Mouse (Mus musculus) embryonic facial prominence, embryonic 14.5 days (tissue): ENCODE results near the gene Pou2f1. TPM values are rescaled to one million over a fixed set of nuclear protein-coding genes. Genes with fewer than 3 reads are reported as not detected.

Experiments
- ATAC-seq: fragments of 200-750 bp; cut with Nextera tagmentation; 2 replicates; pipeline ENCODE4 v1.8.0; 2017; ENCODE audit warnings: low read depth, moderate number of reproducible peaks, moderate TSS enrichment
- DNase-seq: peaks from one replicate; pipeline ENCODE4 v3.0.0-alpha.2; 2015; ENCODE audit warnings: low spot score
- H3K27ac ChIP-seq: fragments of 300-500 bp; sonication (generic); replicated peaks from 2 replicates; pipeline ENCODE4 v1.5.1; 2014; ENCODE audit warnings: low read depth, mild to moderate bottlenecking, low read length, moderate library complexity
- H3K27me3 ChIP-seq: fragments of 300-500 bp; sonication (generic); replicated peaks from 2 replicates; pipeline ENCODE4 v1.6.1; 2014; ENCODE audit warnings: low read length; ENCODE audit not compliant: control insufficient read depth, insufficient read depth
- H3K36me3 ChIP-seq: fragments of 300-500 bp; sonication (generic); 2 replicates; pipeline ENCODE4 v1.6.1; 2014; ENCODE audit warnings: low read length, mixed read lengths; ENCODE audit not compliant: control insufficient read depth, insufficient read depth
- H3K4me1 ChIP-seq: fragments of 300-500 bp; sonication (generic); 2 replicates; pipeline ENCODE4 v1.6.1; 2014; ENCODE audit warnings: antibody characterized with exemption, low read length; ENCODE audit not compliant: control insufficient read depth, insufficient read depth
- H3K4me2 ChIP-seq: fragments of 300-500 bp; sonication (generic); 2 replicates; pipeline ENCODE4 v1.6.1; 2014; ENCODE audit warnings: low read depth, mild to moderate bottlenecking, low read length, moderate library complexity, mixed read lengths
- H3K4me3 ChIP-seq: fragments of 300-500 bp; sonication (generic); 2 replicates; pipeline ENCODE4 v1.5.1; 2014; ENCODE audit warnings: low read depth, mild to moderate bottlenecking, low read length
- H3K9ac ChIP-seq: fragments of 300-500 bp; sonication (generic); 2 replicates; pipeline ENCODE4 v1.6.1; 2014; ENCODE audit warnings: low read depth, mild to moderate bottlenecking, low read length, moderate library complexity, mixed read lengths
- H3K9me3 ChIP-seq: fragments of 300-500 bp; sonication (generic); 2 replicates; pipeline ENCODE4 v1.6.1; 2016; ENCODE audit warnings: low read length; ENCODE audit not compliant: control insufficient read depth
- WGBS: fragments of 180-500 bp; shearing (Covaris S2); extraction: QIAGEN DNeasy Blood & Tissue Kit; methylation state at CpG from one replicate; pipeline ENCODE4 v1.1.7; 2014; 5-methylcytosine and 5-hydroxymethylcytosine counted together
- polyA plus RNA-seq: library from polyadenylated mRNA; unstranded; fragments of >200 nt; fragmentation: Nextera tagmentation; extraction: Ambion mirVana; gene quantifications from 2 replicates; pipeline ENCODE4 v1.2.1, GENCODE M21; 2014

Gene Pou2f1
- polyA plus RNA-seq, 1 experiment from 2014 or later: 13.6 TPM

DNA sequence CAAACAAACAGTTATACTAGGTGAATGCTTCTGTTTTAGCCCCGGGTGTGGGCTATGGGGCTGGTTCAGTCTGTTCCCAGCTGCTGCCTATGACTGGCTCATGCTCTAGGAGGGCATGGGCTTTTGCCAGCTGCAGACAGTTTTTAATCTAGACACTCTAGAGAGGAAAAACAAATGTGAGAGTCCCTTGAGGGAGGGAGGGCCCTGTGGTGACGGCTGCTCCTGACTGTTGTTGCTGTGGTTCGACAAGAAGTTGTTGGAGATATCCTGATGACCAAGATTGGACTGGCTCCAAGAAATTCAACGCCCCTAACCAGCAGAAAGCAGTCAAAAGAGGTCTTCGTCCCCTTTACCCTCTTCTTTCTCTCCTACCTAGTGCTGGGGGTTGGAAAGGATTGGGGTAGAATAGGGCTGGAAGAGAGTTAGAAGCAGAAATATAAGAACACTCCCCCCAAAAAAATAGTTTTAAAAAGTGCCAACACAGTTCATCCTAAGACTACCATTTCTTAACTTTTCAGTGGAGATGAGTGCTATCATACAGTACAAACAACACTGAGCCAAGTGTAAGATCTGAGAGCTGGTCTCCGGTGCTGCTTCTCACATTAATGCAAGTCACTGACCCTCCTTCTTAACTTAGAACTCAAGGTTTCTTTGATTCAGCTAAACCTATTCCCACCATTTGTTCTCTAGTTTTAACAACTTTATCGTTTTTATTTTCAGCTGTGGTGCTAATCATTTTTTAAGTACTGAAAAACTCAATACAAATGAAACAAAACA is 25.6 kb downstream of the Pou2f1 start:
- ATAC-seq: peak; percentile 86

DNA sequence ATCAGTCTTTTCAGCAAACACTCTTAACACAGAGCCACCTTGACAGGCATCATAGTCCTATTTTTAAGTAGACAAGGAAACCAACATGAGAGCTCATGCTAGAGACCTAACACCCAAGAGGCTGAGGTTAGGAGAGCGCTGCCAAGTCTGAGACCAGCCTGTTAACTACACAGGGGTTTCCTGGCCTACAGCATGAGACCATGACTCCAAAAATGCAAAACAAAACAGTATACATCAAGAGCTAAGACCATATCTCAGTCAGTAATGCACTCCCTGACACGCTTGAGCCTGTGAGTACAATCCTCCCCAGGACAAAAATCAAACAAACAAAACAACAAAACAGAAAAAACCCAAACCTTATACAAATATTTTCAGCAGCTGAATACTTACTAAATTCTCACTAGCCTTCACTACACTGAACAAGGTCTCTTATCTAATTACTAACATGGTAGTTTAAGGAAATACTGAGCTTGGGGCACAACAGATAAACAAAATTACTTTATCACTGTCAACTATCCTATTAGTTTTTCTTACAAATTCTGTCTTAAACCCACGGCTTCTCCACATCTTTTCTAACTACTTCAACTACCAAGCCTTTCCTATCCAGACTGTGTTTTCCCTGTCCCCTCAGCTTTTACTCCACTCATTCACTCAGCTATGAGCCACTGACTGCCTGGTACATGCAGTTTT is 33.3 kb downstream of the Pou2f1 start:
- ATAC-seq: no peak
- no peaks in the 10 kb centered on the region for H3K27me3 ChIP-seq
- WGBS: 94% methylated on average over 3 of the region's 3 CpGs

More for the DNA sequence above, 25.6 kb downstream of the Pou2f1 start:
- no peak overlapping the region for H3K4me3 ChIP-seq
- peaks cover 12% of the 10 kb centered on the region; the same call in 1 of the 2 replicates for H3K4me1 ChIP-seq
- H3K27ac ChIP-seq: no peak overlapping the region; the same call in 1 of the 2 replicates
- DNase-seq: peak; percentile 69
- H3K9ac ChIP-seq: no peak overlapping the region
- no peak overlapping the region for H3K4me2 ChIP-seq
- H3K36me3 ChIP-seq: no peaks in the 10 kb centered on the region
- H3K27me3 ChIP-seq: no peaks in the 10 kb centered on the region
- no peaks in the 10 kb centered on the region for H3K9me3 ChIP-seq
- WGBS: 56% methylated on average over 7 of the region's 7 CpGs

DNA sequence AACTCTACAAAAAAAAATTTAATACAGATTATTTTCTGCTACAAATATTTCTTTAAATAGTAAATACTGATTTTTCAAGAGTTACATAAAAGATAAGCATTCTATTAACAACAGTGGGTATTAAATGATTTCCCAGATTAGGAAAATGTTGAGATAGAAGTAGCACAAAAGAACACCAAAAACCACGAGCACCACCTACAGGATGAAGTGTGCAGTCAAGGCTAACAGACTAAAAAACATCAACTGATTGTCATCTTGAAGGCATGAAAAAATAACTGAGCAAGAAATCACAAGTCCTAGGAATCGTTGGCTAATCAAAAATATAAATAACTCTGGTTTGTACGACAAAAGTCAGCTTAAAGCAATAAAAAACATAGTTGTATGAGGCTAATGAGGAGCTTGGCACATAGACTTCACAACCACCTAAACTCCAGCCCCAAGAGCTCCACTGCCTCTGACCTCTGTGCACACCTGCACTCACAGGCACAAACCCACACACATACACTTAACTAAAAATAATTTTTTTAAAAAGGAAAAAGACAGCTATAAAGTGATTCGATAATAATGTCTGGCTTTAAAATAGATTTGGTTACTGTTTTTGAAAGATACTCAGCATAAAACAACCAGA is 35.3 kb downstream of the Pou2f1 start:
- Histone ChIP-seq H3K9me3 (0 out of 2 replicates have a peak, but pooled peaks cover 3% of the 10 kb centered on the region), H3K4me1 (no peaks in the 10 kb centered on the region), H3K27ac (no peak overlapping the region), H3K4me3 (no peak overlapping the region), H3K4me2 (no peak overlapping the region), H3K27me3 (no peaks in the 10 kb centered on the region), H3K9ac (no peak overlapping the region), H3K36me3 (peaks cover 7% of the 10 kb centered on the region; the same call in 1 of the 2 replicates)
- peak; percentile 62 for DNase-seq
- ATAC-seq: 0 out of 2 replicates have a peak, but pooled peaks have one; percentile 65
- WGBS: 50% methylated on average over 4 of the region's 4 CpGs

More for the DNA sequence above, 33.3 kb downstream of the Pou2f1 start:
- H3K9ac ChIP-seq: no peak overlapping the region
- 0 out of 2 replicates have a peak, but pooled peaks cover 3% of the 10 kb centered on the region for H3K9me3 ChIP-seq
- H3K4me1 ChIP-seq: no peaks in the 10 kb centered on the region
- H3K4me2 ChIP-seq: no peak overlapping the region
- H3K36me3 ChIP-seq: peaks cover 7% of the 10 kb centered on the region; the same call in 1 of the 2 replicates
- no peak overlapping the region for H3K27ac ChIP-seq
- no peak for DNase-seq
- H3K4me3 ChIP-seq: no peak overlapping the region

GRCm38 (mm10) chr1:165966156-165966914 is 36.1 kb downstream of the Pou2f1 start:
- ATAC-seq (peak; percentile 92), DNase-seq (peak; percentile 68)
- no peak overlapping the region for H3K9ac ChIP-seq
- 0 out of 2 replicates have a peak, but pooled peaks cover 3% of the 10 kb centered on the region for H3K9me3 ChIP-seq
- H3K36me3 ChIP-seq: peaks cover 6% of the 10 kb centered on the region; the same call in 1 of the 2 replicates
- 77% methylated on average over 5 of the region's 5 CpGs for WGBS
- H3K27ac ChIP-seq: no peak overlapping the region
- no peak overlapping the region for H3K4me3 ChIP-seq
- H3K4me1 ChIP-seq: no peaks in the 10 kb centered on the region
- no peaks in the 10 kb centered on the region for H3K27me3 ChIP-seq
- no peak overlapping the region for H3K4me2 ChIP-seq

GRCm38 (mm10) chr1:165961676-165962364 is 40.7 kb downstream of the Pou2f1 start:
- Histone ChIP-seq H3K27me3 (no peaks in the 10 kb centered on the region), H3K9me3 (no peaks in the 10 kb centered on the region), H3K9ac (no peak overlapping the region), H3K4me1 (no peaks in the 10 kb centered on the region), H3K27ac (no peak overlapping the region), H3K36me3 (no peaks in the 10 kb centered on the region), H3K4me2 (no peak overlapping the region), H3K4me3 (no peak overlapping the region)
- DNase-seq (no peak), ATAC-seq (no peak)
- 63% methylated on average over 6 of the region's 6 CpGs for WGBS

DNA sequence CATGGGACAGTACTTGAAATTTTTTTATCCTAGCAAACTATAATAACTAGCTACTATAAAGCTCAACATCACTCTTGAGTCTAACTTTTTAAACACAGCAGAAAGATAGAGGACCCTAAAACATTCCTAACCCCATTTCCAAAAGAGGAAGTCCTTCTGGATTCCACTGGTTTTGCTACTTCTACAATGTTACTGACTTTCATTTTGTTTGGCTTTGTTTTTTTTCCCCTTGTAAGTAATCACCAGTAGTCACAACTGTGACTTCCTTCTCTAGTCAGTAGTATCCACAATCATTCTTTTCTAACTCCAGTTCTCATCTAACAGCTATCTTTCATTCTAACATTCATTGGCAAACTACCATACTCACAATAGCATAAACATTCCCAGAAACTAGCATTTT is 44.3 kb downstream of the Pou2f1 start:
- Histone ChIP-seq H3K4me2 (no peak overlapping the region), H3K27me3 (no peaks in the 10 kb centered on the region), H3K36me3 (no peaks in the 10 kb centered on the region), H3K27ac (no peak overlapping the region), H3K9me3 (no peaks in the 10 kb centered on the region), H3K9ac (no peak overlapping the region), H3K4me3 (no peak overlapping the region), H3K4me1 (no peaks in the 10 kb centered on the region)
- no peak for ATAC-seq
- DNase-seq: no peak

- ATAC-seq: no peak
- no peaks in the 10 kb centered on the region for H3K9me3 ChIP-seq
- no peak overlapping the region for H3K9ac ChIP-seq
- H3K27ac ChIP-seq: no peak overlapping the region
- DNase-seq: peak; percentile 12
- no peaks in the 10 kb centered on the region for H3K36me3 ChIP-seq
- H3K4me1 ChIP-seq: no peaks in the 10 kb centered on the region
- no peak overlapping the region for H3K4me3 ChIP-seq
- H3K27me3 ChIP-seq: no peaks in the 10 kb centered on the region
- no peak overlapping the region for H3K4me2 ChIP-seq
- 48% methylated on average over 2 of the region's 2 CpGs for WGBS
These were observed 54.2 kb downstream of the Pou2f1 start for GRCm38 (mm10) chr1:165948214-165948813.
